Mouse (Mus musculus) lung, postnatal 10 days (tissue): ENCODE data around the gene Mkks.

Source experiments
- DNase-seq: peaks from one replicate; pipeline ENCODE4 v3.0.0; 2021

Gene Mkks

DNA sequence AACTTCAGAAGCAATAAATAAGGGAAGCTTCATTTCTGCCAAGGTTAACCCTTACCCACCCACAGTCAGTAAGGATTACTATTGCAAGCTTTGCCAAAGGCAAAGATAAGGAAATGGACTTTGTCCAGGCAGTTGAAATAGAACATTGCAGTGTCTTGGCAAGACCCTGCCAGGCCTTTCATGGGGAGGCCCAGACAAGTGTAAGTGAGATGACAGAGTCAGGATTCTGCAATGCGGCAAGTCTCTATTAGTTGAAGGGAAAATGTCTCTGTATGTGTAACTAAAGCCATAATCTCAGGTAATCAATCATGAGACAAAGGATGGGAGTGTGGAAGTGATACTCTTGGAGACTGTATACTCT lies 56.5 kb downstream of the Mkks start:
- peak; percentile 2 for DNase-seq

DNA sequence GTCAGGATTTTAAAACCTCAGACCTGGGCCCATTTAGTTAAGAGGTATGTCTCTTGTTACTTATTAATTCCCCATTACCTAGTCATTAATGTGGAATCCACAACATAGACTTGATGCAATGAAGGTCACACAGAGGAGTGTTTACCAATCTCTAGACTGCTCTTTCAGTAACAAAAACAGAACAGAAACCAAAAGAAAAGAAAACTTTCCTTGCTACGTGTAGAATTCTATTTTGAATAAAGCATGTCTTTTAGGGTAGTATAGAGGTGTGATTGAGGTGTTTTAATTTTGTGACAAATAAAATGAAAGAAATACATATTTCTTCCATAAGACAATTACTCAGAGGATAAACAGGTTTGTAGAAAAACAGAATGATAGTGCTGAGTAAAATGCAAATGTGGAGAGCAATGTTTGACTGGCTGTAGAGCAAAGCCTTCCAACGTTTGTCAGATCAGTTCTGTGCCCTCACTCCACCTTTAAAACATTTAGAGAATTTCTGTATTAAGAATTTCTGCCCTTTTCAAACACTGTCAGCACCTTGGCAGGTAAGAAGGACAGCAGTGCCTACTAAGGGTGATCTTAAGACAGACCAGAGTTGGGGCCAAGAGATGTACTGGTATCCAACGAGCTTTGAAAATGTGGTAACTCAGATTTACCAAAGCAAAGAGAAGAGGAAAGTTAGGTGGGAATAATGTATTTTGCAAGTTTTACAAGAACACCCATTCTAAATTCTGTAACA lies 57.0 kb downstream of the Mkks start:
- no peak for DNase-seq

- DNase-seq: peak; percentile 26
These were observed 58.3 kb downstream of the Mkks start for GRCm38 (mm10) chr2:136832936-136833335.

DNA sequence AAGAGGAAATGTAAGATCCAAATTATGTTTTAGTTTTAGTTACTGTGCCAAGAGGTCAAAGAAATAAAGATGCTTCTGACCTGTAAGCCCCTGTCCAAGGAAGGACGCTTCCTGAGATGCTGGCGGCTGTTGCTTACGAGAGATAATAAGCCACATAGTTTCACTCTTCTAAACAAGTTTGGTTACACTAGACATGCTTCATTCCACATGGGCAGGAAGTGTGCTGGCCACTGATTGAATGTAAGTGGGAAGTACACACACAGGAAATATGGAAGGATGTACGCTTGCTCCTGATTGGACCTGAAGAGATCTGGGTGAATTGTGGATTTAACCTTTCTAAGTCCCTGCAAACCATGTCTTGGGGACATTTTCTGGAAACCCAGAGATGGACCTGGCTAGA lies 63.6 kb downstream of the Mkks start:
- peak; percentile 8 for DNase-seq
